In the genomic region with DNA sequence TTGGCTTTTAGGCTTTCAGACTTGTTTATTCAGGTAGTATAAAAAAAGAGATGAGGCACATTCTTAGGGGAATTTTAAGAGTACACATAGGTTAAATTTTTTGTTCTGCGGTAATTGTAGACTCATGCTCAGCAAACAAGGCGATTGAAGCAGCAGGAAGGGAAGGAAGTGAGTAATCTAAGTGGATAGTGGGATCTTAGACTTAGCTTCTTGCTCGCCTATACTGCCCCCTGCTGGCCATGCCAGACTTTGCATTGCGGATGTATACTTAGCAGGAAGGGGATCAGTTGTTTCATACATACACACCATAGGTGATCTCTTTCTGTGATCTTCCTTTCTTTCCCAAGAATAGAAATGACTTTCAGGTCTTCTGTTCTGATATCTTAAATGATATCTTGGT, we compare ENCODE assay signal across 9 mouse cellular contexts.
A peak's percentile ranks its signal among the peaks of the same experiment; 100 is the strongest.
DNase-seq lines count a peak whose midpoint lies in the region; ATAC-seq lines count a peak whose summit lies in the region.
"Had no signal": no experiment of that assay in that cellular context is flagged by ENCODE, and none has a peak within 500 bp of the region (broad histone marks: within the 10 kb centered on the region; RNA-seq: fewer than 3 reads in every experiment).

No protein-coding gene starts in this region.

- 2% methylated on average over 4 of the region's 4 CpGs for WGBS in embryonic facial prominence, embryonic 11.5 days
- WGBS in heart, embryonic 10.5 days, result 9% methylated on average over 4 of the region's 4 CpGs

- H3K27ac ChIP-seq in embryonic facial prominence, embryonic 11.5 days (replicated peaks; ENCODE audit: low read depth, low read length), result no peak overlapping the region
- H3K27ac ChIP-seq in heart, embryonic 10.5 days, result no peak overlapping the region
- H3K27ac ChIP-seq: limb, embryonic 15.5 days had no signal

- no peak overlapping the region for H3K9ac ChIP-seq in embryonic facial prominence, embryonic 11.5 days (replicated peaks; ENCODE audit: low read length)
- H3K9ac ChIP-seq: limb, embryonic 15.5 days had no signal

- ATAC-seq in embryonic facial prominence, embryonic 11.5 days (replicated peaks; ENCODE audit: insufficient number of reproducible peaks, low FRiP score, low TSS enrichment, low read depth), result no peak

- no peak overlapping the region for H3K4me2 ChIP-seq in embryonic facial prominence, embryonic 11.5 days (ENCODE audit: low read depth, low read length)
- H3K4me2 ChIP-seq: limb, embryonic 15.5 days had no signal

- no peaks in the 10 kb centered on the region for H3K36me3 ChIP-seq in embryonic facial prominence, embryonic 11.5 days (replicated peaks; ENCODE audit: control insufficient read depth, insufficient read depth, low read depth, low read length)
- no peaks in the 10 kb centered on the region for H3K36me3 ChIP-seq in heart, embryonic 10.5 days
- H3K36me3 ChIP-seq: limb, embryonic 15.5 days had no signal

- H3K9me3 ChIP-seq in embryonic facial prominence, embryonic 11.5 days (replicated peaks; ENCODE audit: control insufficient read depth, low read length), result no peaks in the 10 kb centered on the region
- H3K9me3 ChIP-seq in heart, embryonic 10.5 days, result no peaks in the 10 kb centered on the region
- H3K9me3 ChIP-seq: limb, embryonic 15.5 days had no signal

- peak; percentile 88 for DNase-seq in ES-CJ7 (ENCODE audit: low read depth, low spot score)
- peak; percentile 94 for DNase-seq in adrenal gland, postnatal 25 days
- DNase-seq in embryonic facial prominence, embryonic 11.5 days (ENCODE audit: low spot score), result peak; percentile 92
- DNase-seq in heart, embryonic 10.5 days (ENCODE audit: low spot score), result peak; percentile 90
- peak; percentile 82 for DNase-seq in layer of hippocampus, adult 9-11 months
- peak; percentile 96 for DNase-seq in lung, postnatal 36 days
- DNase-seq in right cerebral cortex, postnatal 36 days (ENCODE audit: low spot score in 2 of 2), result peak; percentile 73 to 82
- peak; percentile 78 to 91 for DNase-seq in urinary bladder, postnatal 4 days (ENCODE audit: low spot score in 2 of 2)

- H3K27me3 ChIP-seq in embryonic facial prominence, embryonic 11.5 days (ENCODE audit: control insufficient read depth, insufficient read depth, low read length), result no peaks in the 10 kb centered on the region
- no peaks in the 10 kb centered on the region for H3K27me3 ChIP-seq in heart, embryonic 10.5 days (ENCODE audit: insufficient read depth, poor library complexity, severe bottlenecking)
- H3K27me3 ChIP-seq: limb, embryonic 15.5 days had no signal

- peaks cover 2% of the 10 kb centered on the region; the same call in 1 of the 2 replicates for H3K4me1 ChIP-seq in embryonic facial prominence, embryonic 11.5 days (ENCODE audit: control insufficient read depth, insufficient read depth, low read length)
- H3K4me1 ChIP-seq in heart, embryonic 10.5 days, result peaks cover 51% of the 10 kb centered on the region

- H3K4me3 ChIP-seq in embryonic facial prominence, embryonic 11.5 days (ENCODE audit: low read depth, low read length), result no peak overlapping the region
- H3K4me3 ChIP-seq in heart, embryonic 10.5 days, result no peak overlapping the region
- H3K4me3 ChIP-seq: limb, embryonic 15.5 days had no signal
